Mouse (Mus musculus) bone marrow, adult 2 months (tissue): Measurements from ENCODE around the gene Junb.

ENCODE experiments used
- CTCF ChIP-seq: fragments of 200-500 bp; IDR thresholded peaks from 2 replicates; pipeline ENCODE4 v1.5.1; 2011; ENCODE audit warnings: low read length, control low read depth; ENCODE audit not compliant: control insufficient read depth, insufficient read depth
- POLR2A ChIP-seq: fragments of 200-500 bp; IDR thresholded peaks from 2 replicates; pipeline ENCODE4 v1.6.1; 2011; ENCODE audit warnings: low read depth, mild to moderate bottlenecking, control low read depth, low read length, borderline replicate concordance; ENCODE audit not compliant: control insufficient read depth

DNA sequence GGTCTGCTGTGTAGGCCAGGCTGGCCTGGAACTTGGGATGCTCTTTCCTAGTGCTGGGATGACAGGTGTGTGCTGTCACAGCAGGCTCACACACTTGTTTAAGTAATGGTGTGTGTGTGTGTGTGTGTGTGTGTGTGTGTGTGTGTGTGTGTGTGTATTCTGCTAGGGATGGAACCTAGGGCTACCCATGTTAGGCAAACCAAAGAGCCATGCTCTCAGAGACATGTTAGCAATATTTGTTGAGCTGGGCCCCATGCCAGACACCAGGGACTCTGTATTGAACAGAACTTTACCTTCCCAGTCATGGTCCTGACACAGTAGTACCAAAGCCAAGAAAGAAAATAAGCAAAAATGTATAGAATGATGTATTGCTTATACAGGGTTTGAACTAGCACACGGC, 51.0 kb downstream of the Junb start:
- no peak for TF ChIP-seq CTCF
- no peak for TF ChIP-seq POLR2A
